Mouse (Mus musculus) neural tube, embryonic 15.5 days (tissue): ENCODE data around the gene Tmem127. TPM values are rescaled to one million over a fixed set of nuclear protein-coding genes. Genes with fewer than 3 reads are reported as not detected.

Experiments used
- ATAC-seq: fragments of 200-750 bp; cut with Nextera tagmentation; 2 replicates; pipeline ENCODE4 v1.8.0; 2017; ENCODE audit warnings: mild to moderate bottlenecking, moderate TSS enrichment, moderate library complexity; ENCODE audit not compliant: low FRiP score
- H3K27ac ChIP-seq: fragments of 300-500 bp; sonication (generic); replicated peaks from 2 replicates; pipeline ENCODE4 v1.5.1; 2015; ENCODE audit warnings: mild to moderate bottlenecking, inconsistent platforms
- H3K27me3 ChIP-seq: fragments of 300-500 bp; sonication (generic); replicated peaks from 2 replicates; pipeline ENCODE4 v1.6.1; 2015; ENCODE audit warnings: inconsistent platforms
- H3K36me3 ChIP-seq: fragments of 300-500 bp; sonication (generic); 2 replicates; pipeline ENCODE4 v1.6.1; 2015; ENCODE audit warnings: inconsistent platforms
- H3K4me1 ChIP-seq: fragments of 300-500 bp; sonication (generic); 2 replicates; pipeline ENCODE4 v1.6.1; 2015; ENCODE audit warnings: inconsistent platforms
- H3K4me2 ChIP-seq: fragments of 300-500 bp; sonication (generic); 2 replicates; pipeline ENCODE4 v1.6.1; 2015; ENCODE audit warnings: inconsistent platforms, mild to moderate bottlenecking, moderate library complexity
- H3K4me3 ChIP-seq: fragments of 300-500 bp; sonication (generic); replicated peaks from 2 replicates; pipeline ENCODE4 v1.5.1; 2015; ENCODE audit warnings: mild to moderate bottlenecking, inconsistent platforms
- H3K9ac ChIP-seq: fragments of 300-500 bp; sonication (generic); replicated peaks from 2 replicates; pipeline ENCODE4 v1.6.1; 2015; ENCODE audit warnings: mild to moderate bottlenecking, inconsistent platforms
- H3K9me3 ChIP-seq: fragments of 300-500 bp; sonication (generic); replicated peaks from 2 replicates; pipeline ENCODE4 v1.6.1; 2016; ENCODE audit warnings: inconsistent platforms
- WGBS: fragments of 180-500 bp; shearing (Covaris S2); methylation state at CpG from one replicate; pipeline ENCODE4 v1.1.7; 2015; ENCODE audit warnings: mixed read lengths; 5-methylcytosine and 5-hydroxymethylcytosine counted together
- polyA plus RNA-seq: library from polyadenylated mRNA; unstranded; fragments of >200 nt; fragmentation: Nextera tagmentation; extraction: Ambion mirVana; gene quantifications from 2 replicates; pipeline ENCODE4 v1.2.1, GENCODE M21; 2015

Tmem127 gene
- polyA plus RNA-seq, 1 experiment from 2014 or later, result 53.8 TPM

GRCm38 (mm10) chr2:127248334-127249004, 761 bp downstream of the Tmem127 start:
- H3K4me1 ChIP-seq, result peaks cover 38% of the 10 kb centered on the region
- H3K9me3 ChIP-seq, result no peaks in the 10 kb centered on the region
- H3K9ac ChIP-seq, result peak overlapping the region; percentile 93
- ATAC-seq, result peak; percentile 77
- H3K4me3 ChIP-seq, result peak overlapping the region; percentile 86
- peak overlapping the region; percentile 87 for H3K27ac ChIP-seq
- H3K4me2 ChIP-seq, result peak overlapping the region; percentile 95
- under 1% methylated on average over 39 of the region's 39 CpGs for WGBS
- H3K27me3 ChIP-seq, result no peaks in the 10 kb centered on the region
- H3K36me3 ChIP-seq, result peaks cover 27% of the 10 kb centered on the region

GRCm38 (mm10) chr2:127250291-127251008, 2.7 kb downstream of the Tmem127 start:
- Histone ChIP-seq H3K4me2 (no peak overlapping the region), H3K36me3 (peaks cover 10% of the 10 kb centered on the region), H3K9me3 (no peaks in the 10 kb centered on the region), H3K4me3 (no peak overlapping the region), H3K27me3 (no peaks in the 10 kb centered on the region), H3K9ac (peak overlapping the region; percentile 3; the same call in 1 of the 2 replicates), H3K27ac (no peak overlapping the region), H3K4me1 (peaks cover 38% of the 10 kb centered on the region)
- ATAC-seq, result no peak
- WGBS, result 91% methylated on average over 9 of the region's 9 CpGs

GRCm38 (mm10) chr2:127251457-127251856, 3.7 kb downstream of the Tmem127 start:
- 86% methylated on average over 3 of the region's 3 CpGs for WGBS
- Histone ChIP-seq H3K9ac (no peak overlapping the region), H3K36me3 (peaks cover 8% of the 10 kb centered on the region), H3K27ac (no peak overlapping the region), H3K9me3 (no peaks in the 10 kb centered on the region), H3K4me1 (peaks cover 34% of the 10 kb centered on the region), H3K4me3 (no peak overlapping the region), H3K4me2 (no peak overlapping the region), H3K27me3 (no peaks in the 10 kb centered on the region)
- ATAC-seq, result no peak

GRCm38 (mm10) chr2:127251880-127252527, 4.3 kb downstream of the Tmem127 start:
- H3K4me1 ChIP-seq, result peaks cover 28% of the 10 kb centered on the region

GRCm38 (mm10) chr2:127252787-127253186, 5.1 kb downstream of the Tmem127 start:
- Histone ChIP-seq H3K4me1 (peaks cover 27% of the 10 kb centered on the region), H3K4me2 (no peak overlapping the region), H3K36me3 (peaks cover 21% of the 10 kb centered on the region), H3K9me3 (no peaks in the 10 kb centered on the region), H3K27ac (no peak overlapping the region), H3K9ac (no peak overlapping the region), H3K27me3 (no peaks in the 10 kb centered on the region), H3K4me3 (no peak overlapping the region)
- WGBS, result 79% methylated on average over 5 of the region's 5 CpGs
- ATAC-seq, result no peak

More at GRCm38 (mm10) chr2:127251880-127252527, 4.3 kb downstream of the Tmem127 start:
- no peak overlapping the region for H3K4me3 ChIP-seq
- ATAC-seq, result no peak
- H3K36me3 ChIP-seq, result peaks cover 13% of the 10 kb centered on the region
- WGBS, result 84% methylated on average over 3 of the region's 3 CpGs
- no peaks in the 10 kb centered on the region for H3K27me3 ChIP-seq
- no peaks in the 10 kb centered on the region for H3K9me3 ChIP-seq
- no peak overlapping the region for H3K4me2 ChIP-seq
- no peak overlapping the region for H3K9ac ChIP-seq
- H3K27ac ChIP-seq, result no peak overlapping the region

GRCm38 (mm10) chr2:127254604-127255134, 7.0 kb downstream of the Tmem127 start:
- H3K27me3 ChIP-seq, result no peaks in the 10 kb centered on the region
- WGBS, result 93% methylated on average over 3 of the region's 3 CpGs
- H3K27ac ChIP-seq, result no peak overlapping the region
- H3K36me3 ChIP-seq, result peaks cover 39% of the 10 kb centered on the region
- H3K9me3 ChIP-seq, result no peaks in the 10 kb centered on the region
- no peak overlapping the region for H3K9ac ChIP-seq
- peaks cover 15% of the 10 kb centered on the region for H3K4me1 ChIP-seq
- no peak overlapping the region for H3K4me3 ChIP-seq
- H3K4me2 ChIP-seq, result no peak overlapping the region
- no peak for ATAC-seq

- Histone ChIP-seq H3K4me1 (peaks cover 8% of the 10 kb centered on the region), H3K36me3 (peaks cover 45% of the 10 kb centered on the region), H3K27ac (no peak overlapping the region), H3K9me3 (no peaks in the 10 kb centered on the region), H3K27me3 (no peaks in the 10 kb centered on the region), H3K4me3 (no peak overlapping the region), H3K9ac (no peak overlapping the region), H3K4me2 (no peak overlapping the region)
- 90% methylated on average over 6 of the region's 6 CpGs for WGBS
- ATAC-seq, result no peak
Observed at GRCm38 (mm10) chr2:127255294-127255693, 7.6 kb downstream of the Tmem127 start.

GRCm38 (mm10) chr2:127259340-127259739, 11.6 kb downstream of the Tmem127 start:
- H3K4me2 ChIP-seq, result no peak overlapping the region

GRCm38 (mm10) chr2:127262480-127262879, 14.8 kb downstream of the Tmem127 start:
- Histone ChIP-seq H3K36me3 (peaks cover 30% of the 10 kb centered on the region), H3K9ac (no peak overlapping the region), H3K27me3 (no peaks in the 10 kb centered on the region), H3K4me1 (no peaks in the 10 kb centered on the region), H3K9me3 (no peaks in the 10 kb centered on the region), H3K27ac (no peak overlapping the region), H3K4me3 (no peak overlapping the region), H3K4me2 (no peak overlapping the region)
- ATAC-seq, result no peak

More at GRCm38 (mm10) chr2:127259340-127259739, 11.6 kb downstream of the Tmem127 start:
- ATAC-seq, result no peak
- Histone ChIP-seq H3K4me1 (no peaks in the 10 kb centered on the region), H3K36me3 (peaks cover 48% of the 10 kb centered on the region), H3K27me3 (no peaks in the 10 kb centered on the region), H3K9me3 (no peaks in the 10 kb centered on the region), H3K9ac (no peak overlapping the region), H3K4me3 (no peak overlapping the region), H3K27ac (no peak overlapping the region)
- 89% methylated on average over 5 of the region's 5 CpGs for WGBS

- Histone ChIP-seq H3K27ac (no peak overlapping the region), H3K9me3 (no peaks in the 10 kb centered on the region), H3K4me1 (peaks cover 20% of the 10 kb centered on the region), H3K36me3 (no peaks in the 10 kb centered on the region), H3K27me3 (no peaks in the 10 kb centered on the region), H3K9ac (no peak overlapping the region), H3K4me2 (no peak overlapping the region), H3K4me3 (no peak overlapping the region)
- no peak for ATAC-seq
- 48% methylated on average over 4 of the region's 4 CpGs for WGBS
Observed at GRCm38 (mm10) chr2:127267854-127268253, 20.1 kb downstream of the Tmem127 start.

- Histone ChIP-seq H3K9me3 (no peaks in the 10 kb centered on the region), H3K4me2 (peak within 1 kb of the TSS; percentile 85), H3K4me3 (peak within 1 kb of the TSS; percentile 100), H3K27me3 (no peaks in the 10 kb centered on the region), H3K27ac (peak within 1 kb of the TSS; percentile 96), H3K4me1 (peaks cover 30% of the 10 kb centered on the region), H3K36me3 (no peaks in the 10 kb centered on the region), H3K9ac (peak within 1 kb of the TSS; percentile 96)
- peak; percentile 99 for ATAC-seq
- under 1% methylated on average over 48 of the region's 49 CpGs for WGBS
Observed at GRCm38 (mm10) chr2:127269491-127270299, 22.0 kb downstream of the Tmem127 start, which contains the start of gene Stard7. Gene Stard7, plus strand, starts transcription at chr2:127270218.
